Mouse (Mus musculus): Measurements from ENCODE around the gene Atp6v0a1. TPM values are rescaled to one million over a fixed set of nuclear protein-coding genes. Genes with fewer than 3 reads are reported as not detected.

Gene Atp6v0a1
- polyA plus RNA-seq, 1 experiment from 2014 or later = 28.0 TPM

GRCm38 (mm10) chr11:101030136-101030807 lies 21.0 kb downstream of the Atp6v0a1 start:
- Histone ChIP-seq H3K4me2 (ENCODE audit: low read depth, low read length) (no peak overlapping the region), H3K36me3 (replicated peaks; ENCODE audit: control insufficient read depth, insufficient read depth, low read depth, low read length) (no peaks in the 10 kb centered on the region; the same call in 1 of the 2 replicates), H3K4me1 (ENCODE audit: control insufficient read depth, insufficient read depth, low read length) (no peaks in the 10 kb centered on the region), H3K27ac (replicated peaks; ENCODE audit: low read depth, low read length) (no peak overlapping the region), H3K9me3 (replicated peaks; ENCODE audit: control insufficient read depth, low read length) (no peaks in the 10 kb centered on the region), H3K4me3 (ENCODE audit: low read depth, low read length) (no peak overlapping the region), H3K9ac (replicated peaks; ENCODE audit: low read length) (no peak overlapping the region), H3K27me3 (ENCODE audit: control insufficient read depth, insufficient read depth, low read length) (no peaks in the 10 kb centered on the region)
- WGBS = 94% methylated on average over 10 of the region's 10 CpGs
- DNase-seq (ENCODE audit: low spot score) (no peak), ATAC-seq (replicated peaks; ENCODE audit: insufficient number of reproducible peaks, low FRiP score, low TSS enrichment, low read depth) (no peak)

GRCm38 (mm10) chr11:101030808-101031156 lies 21.5 kb downstream of the Atp6v0a1 start:
- Histone ChIP-seq H3K9ac (replicated peaks; ENCODE audit: low read length) (no peak overlapping the region), H3K4me1 (ENCODE audit: control insufficient read depth, insufficient read depth, low read length) (no peaks in the 10 kb centered on the region), H3K27ac (replicated peaks; ENCODE audit: low read depth, low read length) (no peak overlapping the region), H3K36me3 (replicated peaks; ENCODE audit: control insufficient read depth, insufficient read depth, low read depth, low read length) (no peaks in the 10 kb centered on the region; the same call in 1 of the 2 replicates), H3K9me3 (replicated peaks; ENCODE audit: control insufficient read depth, low read length) (no peaks in the 10 kb centered on the region), H3K4me2 (ENCODE audit: low read depth, low read length) (no peak overlapping the region), H3K27me3 (ENCODE audit: control insufficient read depth, insufficient read depth, low read length) (no peaks in the 10 kb centered on the region), H3K4me3 (ENCODE audit: low read depth, low read length) (no peak overlapping the region)
- no peak for DNase-seq (ENCODE audit: low spot score)
- WGBS = 86% methylated on average over 4 of the region's 4 CpGs
- no peak for ATAC-seq (replicated peaks; ENCODE audit: insufficient number of reproducible peaks, low FRiP score, low TSS enrichment, low read depth)

DNA sequence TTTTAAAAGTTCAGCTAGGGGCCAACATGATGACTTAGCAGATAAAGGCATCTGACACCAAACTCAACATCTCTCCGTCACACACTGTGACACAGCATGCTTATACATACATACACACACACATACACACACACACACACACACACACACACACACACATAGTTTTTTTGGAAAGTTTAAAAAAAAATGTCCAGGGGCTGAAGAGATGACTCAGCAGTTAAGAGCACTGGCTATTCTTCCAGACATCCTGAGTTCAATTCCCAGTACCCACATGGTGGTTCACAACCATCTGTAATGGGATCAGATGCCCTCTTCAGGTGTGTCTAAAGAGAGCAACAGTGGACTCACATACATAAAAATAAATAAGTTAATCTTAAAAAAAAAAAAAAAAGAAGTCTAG lies 22.2 kb downstream of the Atp6v0a1 start:
- Histone ChIP-seq H3K4me1 (ENCODE audit: control insufficient read depth, insufficient read depth, low read length) (no peaks in the 10 kb centered on the region), H3K4me2 (ENCODE audit: low read depth, low read length) (no peak overlapping the region), H3K27ac (replicated peaks; ENCODE audit: low read depth, low read length) (no peak overlapping the region), H3K9me3 (replicated peaks; ENCODE audit: control insufficient read depth, low read length) (no peaks in the 10 kb centered on the region), H3K9ac (replicated peaks; ENCODE audit: low read length) (no peak overlapping the region), H3K36me3 (replicated peaks; ENCODE audit: control insufficient read depth, insufficient read depth, low read depth, low read length) (no peaks in the 10 kb centered on the region; the same call in 1 of the 2 replicates), H3K27me3 (ENCODE audit: control insufficient read depth, insufficient read depth, low read length) (no peaks in the 10 kb centered on the region), H3K4me3 (ENCODE audit: low read depth, low read length) (no peak overlapping the region)
- 81% methylated on average over 1 of the region's 1 CpGs for WGBS
- no peak for DNase-seq (ENCODE audit: low spot score)
- no peak for ATAC-seq (replicated peaks; ENCODE audit: insufficient number of reproducible peaks, low FRiP score, low TSS enrichment, low read depth)

DNA sequence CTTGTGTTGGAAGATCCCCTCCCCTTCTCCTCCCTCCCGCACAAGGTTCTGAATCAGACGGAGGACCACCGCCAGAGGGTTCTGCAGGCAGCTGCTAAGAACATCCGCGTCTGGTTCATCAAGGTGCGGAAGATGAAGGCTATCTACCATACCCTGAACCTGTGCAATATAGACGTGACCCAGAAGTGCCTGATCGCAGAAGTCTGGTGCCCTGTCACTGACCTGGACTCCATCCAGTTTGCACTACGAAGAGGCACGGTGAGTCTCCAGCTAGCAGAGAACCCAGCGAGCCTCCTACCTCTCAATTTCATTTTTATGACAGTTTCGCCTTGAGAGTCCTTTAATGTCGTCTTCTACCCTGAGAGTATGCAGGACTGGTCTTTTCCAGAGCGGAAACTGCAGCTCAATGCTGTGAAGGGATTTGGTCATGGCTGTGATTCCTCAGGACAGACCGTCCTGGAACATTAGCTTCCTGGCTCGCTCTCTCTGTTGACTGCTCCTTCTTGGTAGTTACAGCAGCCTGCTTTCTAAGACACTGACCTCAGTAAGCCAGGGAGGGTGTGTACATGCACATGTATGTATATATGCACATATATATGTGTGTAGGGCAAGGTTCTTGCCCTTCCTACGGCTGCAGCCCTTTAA lies 24.7 kb downstream of the Atp6v0a1 start:
- DNase-seq (ENCODE audit: low spot score) (no peak), ATAC-seq (replicated peaks; ENCODE audit: insufficient number of reproducible peaks, low FRiP score, low TSS enrichment, low read depth) (no peak)
- no peak overlapping the region for H3K4me2 ChIP-seq (ENCODE audit: low read depth, low read length)
- no peaks in the 10 kb centered on the region; the same call in 1 of the 2 replicates for H3K36me3 ChIP-seq (replicated peaks; ENCODE audit: control insufficient read depth, insufficient read depth, low read depth, low read length)
- H3K9ac ChIP-seq (replicated peaks; ENCODE audit: low read length) = no peak overlapping the region
- no peaks in the 10 kb centered on the region for H3K9me3 ChIP-seq (replicated peaks; ENCODE audit: control insufficient read depth, low read length)
- no peaks in the 10 kb centered on the region for H3K4me1 ChIP-seq (ENCODE audit: control insufficient read depth, insufficient read depth, low read length)
- no peaks in the 10 kb centered on the region for H3K27me3 ChIP-seq (ENCODE audit: control insufficient read depth, insufficient read depth, low read length)
- no peak overlapping the region for H3K4me3 ChIP-seq (ENCODE audit: low read depth, low read length)
- no peak overlapping the region for H3K27ac ChIP-seq (replicated peaks; ENCODE audit: low read depth, low read length)
- WGBS = 94% methylated on average over 17 of the region's 17 CpGs

DNA sequence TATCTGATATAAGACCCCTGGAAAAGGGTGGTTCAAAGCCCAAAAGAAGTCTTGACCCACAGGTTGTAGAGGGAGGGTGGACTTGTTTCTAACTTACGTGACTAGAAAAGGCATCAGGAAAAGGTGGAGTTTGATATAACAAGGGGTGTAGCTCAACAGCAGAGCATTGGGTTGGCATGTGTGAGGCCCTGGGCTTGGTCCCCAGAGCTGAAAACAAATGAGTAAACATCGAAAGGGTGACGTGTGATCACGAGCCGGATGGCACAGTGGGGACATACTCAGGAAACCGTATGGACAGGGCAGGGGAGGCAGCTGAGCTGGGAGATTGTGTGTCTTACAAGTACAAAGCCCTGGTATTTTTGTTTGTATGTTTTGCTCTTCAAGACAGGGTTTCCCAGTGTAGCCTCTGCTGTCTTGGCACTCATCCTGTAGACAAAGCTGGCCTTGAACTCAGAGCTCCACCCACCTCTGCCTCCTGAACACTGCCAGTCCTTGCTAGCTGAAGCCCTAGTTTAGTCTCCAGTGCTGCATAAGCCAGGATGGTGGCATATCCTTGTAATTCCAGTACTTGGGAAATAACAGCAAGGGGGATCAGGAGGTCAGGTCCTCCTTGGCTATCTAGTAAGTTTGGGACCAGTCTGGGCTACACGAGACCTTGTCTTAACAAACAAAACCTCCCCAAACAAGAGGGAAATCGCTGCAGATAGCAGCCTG lies 25.5 kb downstream of the Atp6v0a1 start:
- Histone ChIP-seq H3K9me3 (replicated peaks; ENCODE audit: control insufficient read depth, low read length) (no peaks in the 10 kb centered on the region), H3K9ac (replicated peaks; ENCODE audit: low read length) (no peak overlapping the region), H3K36me3 (replicated peaks; ENCODE audit: control insufficient read depth, insufficient read depth, low read depth, low read length) (no peaks in the 10 kb centered on the region; the same call in 1 of the 2 replicates), H3K27me3 (ENCODE audit: control insufficient read depth, insufficient read depth, low read length) (no peaks in the 10 kb centered on the region), H3K27ac (replicated peaks; ENCODE audit: low read depth, low read length) (no peak overlapping the region), H3K4me1 (ENCODE audit: control insufficient read depth, insufficient read depth, low read length) (no peaks in the 10 kb centered on the region), H3K4me3 (ENCODE audit: low read depth, low read length) (no peak overlapping the region), H3K4me2 (ENCODE audit: low read depth, low read length) (no peak overlapping the region)
- WGBS = 97% methylated on average over 8 of the region's 8 CpGs
- no peak for DNase-seq (ENCODE audit: low spot score)
- no peak for ATAC-seq (replicated peaks; ENCODE audit: insufficient number of reproducible peaks, low FRiP score, low TSS enrichment, low read depth)

DNA sequence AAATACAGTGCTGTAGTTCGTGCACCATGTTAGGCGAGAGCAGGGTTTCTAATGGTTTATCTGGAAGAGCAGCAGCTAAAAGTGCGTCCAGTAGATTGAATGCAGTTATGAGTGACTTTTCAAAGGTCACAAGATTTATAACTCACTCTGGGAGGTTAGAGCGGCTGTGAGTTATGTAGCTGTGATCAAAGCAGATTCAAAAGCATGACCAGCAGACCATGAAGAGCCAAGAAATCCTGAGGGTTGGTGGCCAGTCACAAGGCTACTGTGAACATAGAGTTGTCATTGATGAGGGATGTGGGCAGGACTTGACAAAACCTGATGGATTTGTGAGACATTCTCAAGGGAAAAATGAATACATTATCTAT lies 26.1 kb downstream of the Atp6v0a1 start:
- Histone ChIP-seq H3K36me3 (replicated peaks; ENCODE audit: control insufficient read depth, insufficient read depth, low read depth, low read length) (no peaks in the 10 kb centered on the region; the same call in 1 of the 2 replicates), H3K27ac (replicated peaks; ENCODE audit: low read depth, low read length) (no peak overlapping the region), H3K4me2 (ENCODE audit: low read depth, low read length) (no peak overlapping the region), H3K9me3 (replicated peaks; ENCODE audit: control insufficient read depth, low read length) (no peaks in the 10 kb centered on the region), H3K27me3 (ENCODE audit: control insufficient read depth, insufficient read depth, low read length) (no peaks in the 10 kb centered on the region), H3K4me3 (ENCODE audit: low read depth, low read length) (no peak overlapping the region), H3K9ac (replicated peaks; ENCODE audit: low read length) (no peak overlapping the region), H3K4me1 (ENCODE audit: control insufficient read depth, insufficient read depth, low read length) (no peaks in the 10 kb centered on the region)
- DNase-seq (ENCODE audit: low spot score) = no peak
- 92% methylated on average over 4 of the region's 4 CpGs for WGBS
- ATAC-seq (replicated peaks; ENCODE audit: insufficient number of reproducible peaks, low FRiP score, low TSS enrichment, low read depth) = no peak

GRCm38 (mm10) chr11:101037795-101038194 lies 28.5 kb downstream of the Atp6v0a1 start:
- Histone ChIP-seq H3K4me2 (ENCODE audit: low read depth, low read length) (no peak overlapping the region), H3K36me3 (replicated peaks; ENCODE audit: control insufficient read depth, insufficient read depth, low read depth, low read length) (no peaks in the 10 kb centered on the region; the same call in 1 of the 2 replicates), H3K27me3 (ENCODE audit: control insufficient read depth, insufficient read depth, low read length) (no peaks in the 10 kb centered on the region), H3K27ac (replicated peaks; ENCODE audit: low read depth, low read length) (no peak overlapping the region), H3K4me3 (ENCODE audit: low read depth, low read length) (no peak overlapping the region), H3K9ac (replicated peaks; ENCODE audit: low read length) (no peak overlapping the region), H3K9me3 (replicated peaks; ENCODE audit: control insufficient read depth, low read length) (no peaks in the 10 kb centered on the region), H3K4me1 (ENCODE audit: control insufficient read depth, insufficient read depth, low read length) (no peaks in the 10 kb centered on the region)
- WGBS = 85% methylated on average over 10 of the region's 10 CpGs
- DNase-seq (ENCODE audit: low spot score) (no peak), ATAC-seq (replicated peaks; ENCODE audit: insufficient number of reproducible peaks, low FRiP score, low TSS enrichment, low read depth) (no peak)

GRCm38 (mm10) chr11:101045826-101046225 lies 36.6 kb downstream of the Atp6v0a1 start:
- Histone ChIP-seq H3K27me3 (ENCODE audit: control insufficient read depth, insufficient read depth, low read length) (no peaks in the 10 kb centered on the region), H3K27ac (replicated peaks; ENCODE audit: low read depth, low read length) (no peak overlapping the region), H3K36me3 (replicated peaks; ENCODE audit: control insufficient read depth, insufficient read depth, low read depth, low read length) (peaks cover 9% of the 10 kb centered on the region; the same call in 1 of the 2 replicates), H3K4me1 (ENCODE audit: control insufficient read depth, insufficient read depth, low read length) (no peaks in the 10 kb centered on the region), H3K9me3 (replicated peaks; ENCODE audit: control insufficient read depth, low read length) (no peaks in the 10 kb centered on the region), H3K9ac (replicated peaks; ENCODE audit: low read length) (no peak overlapping the region), H3K4me3 (ENCODE audit: low read depth, low read length) (no peak overlapping the region), H3K4me2 (ENCODE audit: low read depth, low read length) (no peak overlapping the region)
- ATAC-seq (replicated peaks; ENCODE audit: insufficient number of reproducible peaks, low FRiP score, low TSS enrichment, low read depth) (no peak), DNase-seq (ENCODE audit: low spot score) (no peak)
- 87% methylated on average over 4 of the region's 4 CpGs for WGBS
